Mouse (Mus musculus) liver, embryonic 11.5 days (tissue): Measurements from ENCODE around the gene Trim12c. TPM values are rescaled to one million over a fixed set of nuclear protein-coding genes. Genes with fewer than 3 reads are reported as not detected.

Experiments
- polyA plus RNA-seq: library from polyadenylated mRNA; unstranded; fragments of >200 nt; fragmentation: Nextera tagmentation; extraction: Ambion mirVana; gene quantifications from 2 replicates; pipeline ENCODE4 v1.2.1, GENCODE M21; 2014

Gene Trim12c
- polyA plus RNA-seq, 1 experiment from 2014 or later = 1.2 TPM

Other genes with a start within 250 kb of the Trim12c start
- gene Olfr646, start 248.5 kb downstream of the Trim12c start, polyA plus RNA-seq = not detected in 2 replicates
- gene Ubqln5, start 223.5 kb downstream of the Trim12c start, polyA plus RNA-seq = not detected in 2 replicates
- gene Olfr643, start 216.0 kb downstream of the Trim12c start, polyA plus RNA-seq = not detected in 2 replicates
- gene Ubqln3, start 210.1 kb downstream of the Trim12c start, polyA plus RNA-seq = not detected in 2 replicates
- gene Ubqlnl, start 202.8 kb downstream of the Trim12c start, polyA plus RNA-seq = not detected in 2 replicates
- not detected in 2 replicates for gene Olfm5, start 188.5 kb downstream of the Trim12c start, polyA plus RNA-seq
- gene Olfr648, start 170.0 kb downstream of the Trim12c start, polyA plus RNA-seq = 0.08 and 0.19 TPM in 2 replicates
- gene Olfr649, start 157.4 kb downstream of the Trim12c start, polyA plus RNA-seq = not detected in 2 replicates
- 3.6 and 4.2 TPM in 2 replicates for gene Trim6, start 134.6 kb downstream of the Trim12c start, polyA plus RNA-seq
- 1.4 and 2.1 TPM in 2 replicates for gene Trim34a, start 108.9 kb downstream of the Trim12c start, polyA plus RNA-seq
- 0.47 and 0.52 TPM in 2 replicates for gene Trim5, start 65.3 kb downstream of the Trim12c start, polyA plus RNA-seq
- gene Trim12a, start 37.9 kb downstream of the Trim12c start, polyA plus RNA-seq = 3.8 and 5.7 TPM in 2 replicates
- gene Trim34b, start 23.9 kb downstream of the Trim12c start, polyA plus RNA-seq = 0.15 TPM in 1 of 2 replicates, not detected in the other
- 0.06 and 0.08 TPM in 2 replicates for gene Trim30b, start 16.5 kb upstream of the Trim12c start, polyA plus RNA-seq
- gene Trim30c, start 47.5 kb upstream of the Trim12c start, polyA plus RNA-seq = 0.27 and 0.32 TPM in 2 replicates
- 1.6 and 2.3 TPM in 2 replicates for gene Trim30a, start 111.8 kb upstream of the Trim12c start, polyA plus RNA-seq
- gene Trim30d, start 154.5 kb upstream of the Trim12c start, polyA plus RNA-seq = 0.70 TPM in 2 replicates
- gene Olfr651, start 196.8 kb upstream of the Trim12c start, polyA plus RNA-seq = not detected in 2 replicates
- gene Olfr652, start 207.5 kb upstream of the Trim12c start, polyA plus RNA-seq = not detected in 2 replicates
- not detected in 2 replicates for gene Olfr653, start 224.0 kb upstream of the Trim12c start, polyA plus RNA-seq
- not detected in 2 replicates for gene Olfr654, start 233.7 kb upstream of the Trim12c start, polyA plus RNA-seq
- not detected in 2 replicates for gene Olfr655, start 248.4 kb upstream of the Trim12c start, polyA plus RNA-seq